Mouse (Mus musculus) midbrain, embryonic 14.5 days (tissue): ENCODE results near the gene Gm10073. TPM values are rescaled to one million over a fixed set of nuclear protein-coding genes. Genes with fewer than 3 reads are reported as not detected.
"Not testable (repeated sequence)": the region's sequence is repeated elsewhere in the genome, so short reads cannot be mapped to it uniquely, and the experiment has no call there.

Experiments used
- ATAC-seq: fragments of 200-750 bp; cut with Nextera tagmentation; 2 replicates; pipeline ENCODE4 v1.8.0; 2017; ENCODE audit warnings: moderate number of reproducible peaks, moderate library complexity; ENCODE audit not compliant: low FRiP score, low TSS enrichment
- DNase-seq: peaks from one replicate; pipeline ENCODE4 v3.0.0-alpha.2; 2015
- H3K27ac ChIP-seq: fragments of 300-500 bp; sonication (generic); replicated peaks from 2 replicates; pipeline ENCODE4 v1.5.1; 2014; ENCODE audit warnings: mild to moderate bottlenecking, low read depth, low read length, moderate library complexity
- H3K27me3 ChIP-seq: fragments of 300-500 bp; sonication (generic); 2 replicates; pipeline ENCODE4 v1.6.1; 2014; ENCODE audit warnings: low read length, control low read depth, mixed read lengths; ENCODE audit not compliant: control insufficient read depth, insufficient read depth
- H3K36me3 ChIP-seq: fragments of 300-500 bp; sonication (generic); 2 replicates; pipeline ENCODE4 v1.6.1; 2014; ENCODE audit warnings: low read length, control low read depth; ENCODE audit not compliant: control insufficient read depth, insufficient read depth
- H3K4me1 ChIP-seq: fragments of 300-500 bp; sonication (generic); 2 replicates; pipeline ENCODE4 v1.6.1; 2014; ENCODE audit warnings: mild to moderate bottlenecking, antibody characterized with exemption, low read length, control low read depth; ENCODE audit not compliant: control insufficient read depth, insufficient read depth
- H3K4me2 ChIP-seq: fragments of 300-500 bp; sonication (generic); 2 replicates; pipeline ENCODE4 v1.6.1; 2014; ENCODE audit warnings: mild to moderate bottlenecking, low read length, moderate library complexity
- H3K4me3 ChIP-seq: fragments of 300-500 bp; sonication (generic); replicated peaks from 2 replicates; pipeline ENCODE4 v1.5.1; 2014; ENCODE audit warnings: low read depth, low read length
- H3K9ac ChIP-seq: fragments of 300-500 bp; sonication (generic); replicated peaks from 2 replicates; pipeline ENCODE4 v1.6.1; 2014; ENCODE audit warnings: mild to moderate bottlenecking, low read length, moderate library complexity
- H3K9me3 ChIP-seq: fragments of 300-500 bp; sonication (generic); 2 replicates; pipeline ENCODE4 v1.6.1; 2016; ENCODE audit warnings: low read length, control low read depth, mixed read lengths; ENCODE audit not compliant: control insufficient read depth
- WGBS: fragments of 180-500 bp; shearing (Covaris S2); extraction: QIAGEN DNeasy Blood & Tissue Kit; methylation state at CpG from one replicate; pipeline ENCODE4 v1.1.7; 2014; 5-methylcytosine and 5-hydroxymethylcytosine counted together
- polyA plus RNA-seq: library from polyadenylated mRNA; unstranded; fragments of >200 nt; fragmentation: Nextera tagmentation; extraction: Ambion mirVana; gene quantifications from 2 replicates; pipeline ENCODE4 v1.2.1, GENCODE M21; 2014

The Gm10073 gene
- polyA plus RNA-seq, 1 experiment from 2014 or later, result 6.4 TPM

- no peak overlapping the region for H3K4me3 ChIP-seq
- WGBS, result 76% methylated on average over 5 of the region's 5 CpGs
- DNase-seq (no peak), ATAC-seq (no peak)
- H3K36me3 ChIP-seq, result no peaks in the 10 kb centered on the region
- H3K9me3 ChIP-seq, result no peaks in the 10 kb centered on the region
- H3K27me3 ChIP-seq, result no peaks in the 10 kb centered on the region
- no peaks in the 10 kb centered on the region for H3K4me1 ChIP-seq
- H3K27ac ChIP-seq, result no peak overlapping the region
- H3K4me2 ChIP-seq, result no peak overlapping the region
- no peak overlapping the region for H3K9ac ChIP-seq
Measured at GRCm38 (mm10) chr8:106614704-106615103, 41.4 kb upstream of the Gm10073 start.

GRCm38 (mm10) chr8:106612047-106612446, 38.8 kb upstream of the Gm10073 start:
- ATAC-seq, result no peak

GRCm38 (mm10) chr8:106610958-106611640, 37.8 kb upstream of the Gm10073 start:
- no peak overlapping the region for H3K4me3 ChIP-seq
- no peak overlapping the region for H3K27ac ChIP-seq
- H3K4me2 ChIP-seq, result no peak overlapping the region
- WGBS, result 71% methylated on average over 9 of the region's 9 CpGs
- no peaks in the 10 kb centered on the region for H3K27me3 ChIP-seq
- no peak overlapping the region for H3K9ac ChIP-seq
- H3K9me3 ChIP-seq, result no peaks in the 10 kb centered on the region
- no peaks in the 10 kb centered on the region for H3K4me1 ChIP-seq
- no peaks in the 10 kb centered on the region for H3K36me3 ChIP-seq
- no peak for ATAC-seq
- DNase-seq, result no peak

More at GRCm38 (mm10) chr8:106612047-106612446, 38.8 kb upstream of the Gm10073 start:
- DNase-seq, result no peak
- no peaks in the 10 kb centered on the region for H3K9me3 ChIP-seq
- H3K9ac ChIP-seq, result no peak overlapping the region
- no peaks in the 10 kb centered on the region for H3K36me3 ChIP-seq
- no peaks in the 10 kb centered on the region for H3K27me3 ChIP-seq
- no peak overlapping the region for H3K4me2 ChIP-seq
- 81% methylated on average over 3 of the region's 3 CpGs for WGBS
- no peak overlapping the region for H3K4me3 ChIP-seq
- H3K27ac ChIP-seq, result no peak overlapping the region
- no peaks in the 10 kb centered on the region for H3K4me1 ChIP-seq

- H3K4me1 ChIP-seq, result no peaks in the 10 kb centered on the region
- no peaks in the 10 kb centered on the region for H3K9me3 ChIP-seq
- no peak overlapping the region for H3K9ac ChIP-seq
- no peaks in the 10 kb centered on the region for H3K36me3 ChIP-seq
- peaks cover 14% of the 10 kb centered on the region; the same call in 1 of the 2 replicates for H3K27me3 ChIP-seq
- DNase-seq (no peak), ATAC-seq (no peak)
- WGBS, result 78% methylated on average over 7 of the region's 7 CpGs
- H3K27ac ChIP-seq, result no peak overlapping the region
- H3K4me3 ChIP-seq, result no peak overlapping the region
- H3K4me2 ChIP-seq, result no peak overlapping the region
Measured at GRCm38 (mm10) chr8:106609076-106609903, 36.0 kb upstream of the Gm10073 start.

- peaks cover 23% of the 10 kb centered on the region for H3K27me3 ChIP-seq
- ATAC-seq (no peak), DNase-seq (no peak)
- H3K9me3 ChIP-seq, result no peaks in the 10 kb centered on the region
- H3K36me3 ChIP-seq, result no peaks in the 10 kb centered on the region
- H3K27ac ChIP-seq, result no peak overlapping the region
- no peak overlapping the region for H3K9ac ChIP-seq
- no peak overlapping the region for H3K4me3 ChIP-seq
- H3K4me1 ChIP-seq, result peaks cover 7% of the 10 kb centered on the region
- WGBS, result 67% methylated on average over 3 of the region's 3 CpGs
- H3K4me2 ChIP-seq, result no peak overlapping the region
Measured at GRCm38 (mm10) chr8:106608425-106608824, 35.2 kb upstream of the Gm10073 start.

- not testable (repeated sequence) for H3K4me3 ChIP-seq
Measured at GRCm38 (mm10) chr8:106607783-106608182, 34.5 kb upstream of the Gm10073 start.

GRCm38 (mm10) chr8:106606601-106607145, 33.4 kb upstream of the Gm10073 start:
- 34% methylated on average over 15 of the region's 15 CpGs for WGBS
- no peaks in the 10 kb centered on the region for H3K9me3 ChIP-seq
- no peak overlapping the region for H3K4me3 ChIP-seq
- H3K4me2 ChIP-seq, result no peak overlapping the region
- H3K36me3 ChIP-seq, result no peaks in the 10 kb centered on the region
- peaks cover 39% of the 10 kb centered on the region for H3K27me3 ChIP-seq
- H3K9ac ChIP-seq, result no peak overlapping the region
- H3K27ac ChIP-seq, result no peak overlapping the region
- DNase-seq (no peak), ATAC-seq (no peak)
- H3K4me1 ChIP-seq, result peaks cover 15% of the 10 kb centered on the region

More at GRCm38 (mm10) chr8:106607783-106608182, 34.5 kb upstream of the Gm10073 start:
- H3K9ac ChIP-seq, H3K4me2 ChIP-seq, H3K36me3 ChIP-seq, DNase-seq, H3K9me3 ChIP-seq, ATAC-seq, H3K27ac ChIP-seq: not testable (repeated sequence)
- Histone ChIP-seq H3K27me3 (peaks cover 29% of the 10 kb centered on the region), H3K4me1 (peaks cover 14% of the 10 kb centered on the region)
- 83% methylated on average over 4 of the region's 4 CpGs for WGBS

- Histone ChIP-seq H3K27me3 (peaks cover 39% of the 10 kb centered on the region), H3K36me3 (no peaks in the 10 kb centered on the region), H3K4me1 (peaks cover 15% of the 10 kb centered on the region), H3K4me2 (no peak overlapping the region), H3K27ac (no peak overlapping the region), H3K4me3 (no peak overlapping the region), H3K9ac (no peak overlapping the region), H3K9me3 (no peaks in the 10 kb centered on the region)
- WGBS, result 63% methylated on average over 4 of the region's 4 CpGs
- DNase-seq (no peak), ATAC-seq (no peak)
Measured at GRCm38 (mm10) chr8:106606121-106606520, 32.9 kb upstream of the Gm10073 start.
